Mouse (Mus musculus) limb, embryonic 12.5 days (tissue): ENCODE measurements around the gene Enox1. TPM values are rescaled to one million over a fixed set of nuclear protein-coding genes. Genes with fewer than 3 reads are reported as not detected.

Source experiments
- ATAC-seq: fragments of 200-750 bp; cut with Nextera tagmentation; 2 replicates; pipeline ENCODE4 v1.8.0; 2017; ENCODE audit warnings: low read depth, moderate TSS enrichment; ENCODE audit not compliant: insufficient number of reproducible peaks, insufficient read depth, low FRiP score, low TSS enrichment
- H3K27ac ChIP-seq: fragments of 300-500 bp; sonication (generic); 2 replicates; pipeline ENCODE4 v1.5.1; 2016; ENCODE audit warnings: mild to moderate bottlenecking, moderate library complexity
- H3K27me3 ChIP-seq: fragments of 300-500 bp; sonication (generic); 2 replicates; pipeline ENCODE4 v1.6.1; 2016; ENCODE audit warnings: mild to moderate bottlenecking, moderate library complexity
- H3K36me3 ChIP-seq: fragments of 300-500 bp; sonication (generic); 2 replicates; pipeline ENCODE4 v1.6.1; 2016; ENCODE audit warnings: mild to moderate bottlenecking, moderate library complexity
- H3K4me1 ChIP-seq: fragments of 300-500 bp; sonication (generic); replicated peaks from 2 replicates; pipeline ENCODE4 v1.6.1; 2016
- H3K4me2 ChIP-seq: fragments of 300-500 bp; sonication (generic); 2 replicates; pipeline ENCODE4 v1.6.1; 2016; ENCODE audit warnings: mild to moderate bottlenecking, moderate library complexity
- H3K4me3 ChIP-seq: fragments of 300-500 bp; sonication (generic); replicated peaks from 2 replicates; pipeline ENCODE4 v1.5.1; 2016; ENCODE audit warnings: mild to moderate bottlenecking
- H3K9ac ChIP-seq: fragments of 300-500 bp; sonication (generic); replicated peaks from 2 replicates; pipeline ENCODE4 v1.6.1; 2016; ENCODE audit warnings: mild to moderate bottlenecking, moderate library complexity
- H3K9me3 ChIP-seq: fragments of 300-500 bp; sonication (generic); 2 replicates; pipeline ENCODE4 v1.6.1; 2016; ENCODE audit warnings: mild to moderate bottlenecking, moderate library complexity
- WGBS: fragments of 180-500 bp; shearing (Covaris S2); methylation state at CpG from one replicate; pipeline ENCODE4 v1.1.7; 2016; 5-methylcytosine and 5-hydroxymethylcytosine counted together
- polyA plus RNA-seq: library from polyadenylated mRNA; unstranded; fragments of >200 nt; fragmentation: Nextera tagmentation; extraction: Ambion mirVana; gene quantifications from 2 replicates; pipeline ENCODE4 v1.2.1, GENCODE M21; 2016

The Enox1 gene
- polyA plus RNA-seq, 1 experiment from 2014 or later = 12.9 TPM

DNA sequence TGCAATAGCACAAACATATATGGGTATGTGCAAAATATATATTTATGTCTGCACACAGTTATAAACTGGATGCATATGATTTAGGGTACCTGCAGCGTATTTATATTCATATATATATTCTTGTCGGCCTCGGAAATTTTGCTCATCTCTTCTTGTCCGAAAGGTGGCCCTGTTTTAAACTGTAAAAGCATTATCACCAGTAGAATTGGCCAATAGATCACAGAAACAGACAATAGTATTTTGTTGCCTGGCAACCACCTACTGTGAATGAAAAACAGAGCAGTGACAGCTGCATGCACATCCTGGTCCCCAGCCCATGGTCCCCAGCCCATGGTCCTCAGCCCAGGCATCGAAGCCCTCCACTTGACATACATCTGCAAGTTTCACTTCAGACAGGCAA lies 2.8 kb downstream of the Enox1 start:
- Histone ChIP-seq H3K27me3 (peaks cover 20% of the 10 kb centered on the region; the same call in 1 of the 2 replicates), H3K4me1 (peaks cover 20% of the 10 kb centered on the region), H3K4me3 (no peak overlapping the region), H3K9ac (no peak overlapping the region), H3K36me3 (no peaks in the 10 kb centered on the region), H3K4me2 (no peak overlapping the region), H3K9me3 (no peaks in the 10 kb centered on the region), H3K27ac (no peak overlapping the region)
- ATAC-seq = no peak
- whole genome bisulfite sequencing = 78% methylated on average over 5 of the region's 5 CpGs

DNA sequence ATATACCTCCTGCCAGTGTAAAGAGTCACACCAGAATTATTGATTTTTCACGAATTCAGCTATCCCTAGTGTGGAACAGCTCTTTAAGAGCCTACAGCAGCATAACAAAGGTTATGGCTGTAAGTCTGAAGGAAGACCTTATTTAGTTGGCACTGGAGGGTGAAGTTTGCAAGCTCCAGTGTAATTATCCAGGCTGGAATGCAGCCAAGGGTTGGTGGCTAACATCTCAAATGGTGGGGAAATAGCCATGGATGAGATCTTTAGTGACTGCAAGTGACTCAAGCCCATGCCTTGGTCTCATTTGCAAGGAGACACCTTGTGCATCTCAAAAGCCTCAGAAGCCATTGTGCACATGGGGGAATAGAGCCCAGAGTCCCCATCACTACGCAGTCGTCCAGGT lies 5.9 kb downstream of the Enox1 start:
- Histone ChIP-seq H3K27ac (no peak overlapping the region), H3K27me3 (peaks cover 5% of the 10 kb centered on the region; the same call in 1 of the 2 replicates), H3K4me3 (no peak overlapping the region), H3K4me1 (peaks cover 8% of the 10 kb centered on the region), H3K9ac (no peak overlapping the region), H3K36me3 (no peaks in the 10 kb centered on the region), H3K9me3 (no peaks in the 10 kb centered on the region), H3K4me2 (no peak overlapping the region)
- 87% methylated on average over 3 of the region's 3 CpGs for WGBS
- ATAC-seq = no peak

DNA sequence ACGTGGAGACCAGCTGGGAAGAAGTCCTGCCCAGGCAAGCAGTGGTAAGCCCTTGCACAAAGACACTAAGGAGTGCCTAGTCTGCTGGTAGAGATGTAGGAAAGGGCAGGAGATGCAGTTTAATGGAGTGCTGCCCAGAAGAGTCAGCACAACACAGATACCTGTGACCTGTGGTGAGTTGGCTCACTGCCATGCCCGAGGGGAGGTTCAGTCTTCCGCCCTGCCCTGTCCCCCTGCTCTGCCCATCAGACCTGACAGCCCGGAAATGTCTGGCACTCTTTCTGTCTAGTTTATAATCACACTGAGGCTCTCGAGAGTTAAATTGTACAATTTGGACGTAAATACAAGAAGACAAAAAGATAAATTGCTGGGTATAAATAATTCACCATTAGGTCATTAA lies 7.8 kb downstream of the Enox1 start:
- Histone ChIP-seq H3K4me2 (no peak overlapping the region), H3K4me3 (no peak overlapping the region), H3K27ac (no peak overlapping the region), H3K9me3 (no peaks in the 10 kb centered on the region), H3K4me1 (peaks cover 6% of the 10 kb centered on the region), H3K27me3 (peaks cover 5% of the 10 kb centered on the region; the same call in 1 of the 2 replicates), H3K9ac (no peak overlapping the region), H3K36me3 (no peaks in the 10 kb centered on the region)
- no peak for ATAC-seq
- WGBS = 83% methylated on average over 6 of the region's 6 CpGs

DNA sequence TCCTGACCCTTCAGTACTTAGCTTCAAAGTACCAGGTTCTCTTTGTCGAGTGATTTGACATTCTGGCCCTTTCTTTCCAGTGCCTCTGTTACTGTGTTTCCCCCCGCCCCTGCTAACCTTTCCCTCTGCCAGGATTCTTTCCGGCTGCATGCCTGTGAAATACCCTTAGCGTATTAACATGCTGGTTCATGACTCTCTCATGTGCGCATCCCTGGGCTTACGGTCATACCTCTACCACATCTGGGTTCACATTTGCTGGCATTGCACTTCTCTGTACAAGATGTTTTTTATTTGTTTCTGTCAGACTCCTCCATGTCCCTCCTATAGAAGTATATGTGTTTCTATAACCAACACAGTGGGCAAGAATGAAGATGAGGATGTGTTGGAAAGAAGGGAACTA lies 11.6 kb downstream of the Enox1 start:
- no peak overlapping the region for H3K4me2 ChIP-seq
- 92% methylated on average over 6 of the region's 6 CpGs for WGBS
- ATAC-seq = no peak
- no peak overlapping the region for H3K9ac ChIP-seq
- H3K36me3 ChIP-seq = no peaks in the 10 kb centered on the region
- no peak overlapping the region for H3K27ac ChIP-seq
- H3K4me3 ChIP-seq = no peak overlapping the region
- H3K27me3 ChIP-seq = no peaks in the 10 kb centered on the region
- no peaks in the 10 kb centered on the region for H3K4me1 ChIP-seq
- H3K9me3 ChIP-seq = no peaks in the 10 kb centered on the region

- Histone ChIP-seq H3K4me1 (peaks cover 4% of the 10 kb centered on the region; the same call in 1 of the 2 replicates), H3K4me2 (no peak overlapping the region)
- no peak for ATAC-seq
These were observed 17.9 kb downstream of the Enox1 start for GRCm38 (mm10) chr14:77174491-77174890.

GRCm38 (mm10) chr14:77174931-77175330 lies 18.4 kb downstream of the Enox1 start:
- no peak overlapping the region for H3K4me3 ChIP-seq
- no peak overlapping the region for H3K9ac ChIP-seq
- no peaks in the 10 kb centered on the region for H3K36me3 ChIP-seq
- H3K27me3 ChIP-seq = no peaks in the 10 kb centered on the region
- H3K4me1 ChIP-seq = peaks cover 4% of the 10 kb centered on the region; the same call in 1 of the 2 replicates
- H3K27ac ChIP-seq = no peak overlapping the region
- H3K4me2 ChIP-seq = no peak overlapping the region
- no peak for ATAC-seq
- no peaks in the 10 kb centered on the region for H3K9me3 ChIP-seq
- WGBS = 91% methylated on average over 9 of the region's 9 CpGs

More at GRCm38 (mm10) chr14:77174491-77174890, 17.9 kb downstream of the Enox1 start:
- Histone ChIP-seq H3K9ac (no peak overlapping the region), H3K27ac (no peak overlapping the region), H3K9me3 (no peaks in the 10 kb centered on the region), H3K4me3 (no peak overlapping the region), H3K36me3 (no peaks in the 10 kb centered on the region), H3K27me3 (no peaks in the 10 kb centered on the region)
- 64% methylated on average over 15 of the region's 15 CpGs for WGBS

GRCm38 (mm10) chr14:77180241-77180640 lies 23.7 kb downstream of the Enox1 start:
- H3K4me1 ChIP-seq = 0 out of 2 replicates have a peak, but pooled peaks cover 8% of the 10 kb centered on the region
- 79% methylated on average over 7 of the region's 7 CpGs for WGBS
- no peak overlapping the region for H3K4me2 ChIP-seq
- no peak overlapping the region for H3K4me3 ChIP-seq
- no peak overlapping the region for H3K9ac ChIP-seq
- no peaks in the 10 kb centered on the region for H3K36me3 ChIP-seq
- no peaks in the 10 kb centered on the region for H3K9me3 ChIP-seq
- no peak for ATAC-seq
- no peaks in the 10 kb centered on the region for H3K27me3 ChIP-seq
- H3K27ac ChIP-seq = no peak overlapping the region

DNA sequence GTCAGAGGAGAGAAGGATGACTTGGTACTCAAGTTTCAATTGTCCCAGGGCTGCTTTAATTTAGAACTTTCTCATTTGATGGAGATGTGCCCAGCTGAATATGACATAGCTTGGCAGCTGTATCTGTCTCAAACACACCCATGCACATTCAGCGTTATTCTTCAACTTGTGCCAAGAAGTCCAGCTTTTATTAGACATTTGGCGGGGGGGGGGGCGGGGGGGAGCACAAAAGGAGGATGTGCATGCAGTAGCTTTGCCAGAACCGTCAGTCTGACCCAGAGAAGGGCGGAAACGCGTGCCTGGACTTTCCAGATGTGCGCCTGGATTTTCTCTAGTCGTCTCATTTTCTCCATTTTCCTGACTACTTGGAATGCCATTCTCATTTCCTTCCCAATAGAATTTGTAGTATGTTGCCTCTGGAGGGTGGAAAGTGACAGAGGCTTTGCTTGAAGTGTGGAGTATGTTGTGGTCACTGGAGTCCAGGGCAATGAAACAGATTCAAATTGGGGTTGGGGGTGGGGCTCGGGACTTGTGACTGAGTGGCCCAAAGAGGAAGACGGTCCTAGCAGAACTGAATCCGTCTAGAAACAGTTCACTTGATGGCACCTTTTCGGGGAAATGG lies 24.3 kb downstream of the Enox1 start:
- Histone ChIP-seq H3K9ac (no peak overlapping the region), H3K9me3 (no peaks in the 10 kb centered on the region), H3K36me3 (no peaks in the 10 kb centered on the region), H3K4me1 (0 out of 2 replicates have a peak, but pooled peaks cover 8% of the 10 kb centered on the region), H3K27me3 (no peaks in the 10 kb centered on the region), H3K4me2 (no peak overlapping the region), H3K4me3 (no peak overlapping the region), H3K27ac (no peak overlapping the region)
- WGBS = 60% methylated on average over 13 of the region's 13 CpGs
- no peak for ATAC-seq

DNA sequence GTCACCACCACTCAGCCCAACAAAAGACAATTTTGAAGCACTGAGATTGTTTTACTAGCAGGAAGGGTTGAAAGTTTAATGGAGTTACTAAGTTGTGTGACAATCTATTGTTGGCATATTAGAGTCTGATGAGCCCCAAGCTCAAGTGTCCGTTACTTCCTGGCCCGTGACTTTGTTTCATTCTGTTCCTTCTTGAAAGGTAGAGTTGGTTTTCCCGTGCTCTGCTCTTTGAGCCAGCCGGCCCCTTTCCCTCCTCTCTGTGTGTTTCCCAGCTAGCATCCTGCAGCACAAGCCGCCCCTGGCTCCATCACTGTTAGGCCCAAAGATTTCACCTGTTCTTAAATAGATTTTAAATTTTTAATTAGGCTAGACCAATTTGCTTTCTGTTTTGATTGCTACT lies 26.9 kb downstream of the Enox1 start:
- H3K9me3 ChIP-seq = no peaks in the 10 kb centered on the region
- no peaks in the 10 kb centered on the region for H3K27me3 ChIP-seq
- no peak overlapping the region for H3K4me3 ChIP-seq
- 0 out of 2 replicates have a peak, but pooled peaks cover 8% of the 10 kb centered on the region for H3K4me1 ChIP-seq
- H3K27ac ChIP-seq = no peak overlapping the region
- no peaks in the 10 kb centered on the region for H3K36me3 ChIP-seq
- ATAC-seq = no peak
- H3K9ac ChIP-seq = no peak overlapping the region
- no peak overlapping the region for H3K4me2 ChIP-seq
- WGBS = 91% methylated on average over 5 of the region's 5 CpGs

DNA sequence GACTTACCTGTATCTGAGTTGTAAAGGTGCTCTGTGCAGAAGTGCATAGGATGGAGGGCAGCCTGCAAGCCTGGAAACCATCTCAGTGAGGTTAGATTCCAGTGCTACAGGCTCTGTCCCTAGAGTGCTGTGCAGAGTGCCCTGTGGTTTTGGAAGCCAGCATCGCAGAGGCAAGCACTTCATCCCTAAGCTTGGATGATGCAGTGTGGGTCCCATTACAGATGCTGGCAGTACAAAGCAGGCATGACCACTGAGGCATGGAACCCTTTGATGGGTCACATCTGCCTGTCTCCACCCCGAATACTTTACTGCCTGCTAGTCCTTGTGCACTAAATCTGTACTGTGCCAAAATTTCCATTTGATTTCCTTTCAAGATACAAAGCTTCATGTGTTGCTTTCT lies 33.6 kb downstream of the Enox1 start:
- no peaks in the 10 kb centered on the region for H3K27me3 ChIP-seq
- ATAC-seq = no peak
- no peak overlapping the region for H3K4me2 ChIP-seq
- 77% methylated on average over 2 of the region's 2 CpGs for WGBS
- no peak overlapping the region for H3K4me3 ChIP-seq
- no peaks in the 10 kb centered on the region for H3K36me3 ChIP-seq
- no peaks in the 10 kb centered on the region for H3K4me1 ChIP-seq
- H3K9me3 ChIP-seq = no peaks in the 10 kb centered on the region
- H3K27ac ChIP-seq = no peak overlapping the region
- H3K9ac ChIP-seq = no peak overlapping the region

- Histone ChIP-seq H3K4me2 (no peak overlapping the region), H3K4me1 (no peaks in the 10 kb centered on the region), H3K27me3 (no peaks in the 10 kb centered on the region), H3K27ac (no peak overlapping the region), H3K4me3 (no peak overlapping the region), H3K36me3 (no peaks in the 10 kb centered on the region), H3K9me3 (no peaks in the 10 kb centered on the region), H3K9ac (no peak overlapping the region)
- WGBS = 50% methylated on average over 18 of the region's 18 CpGs
- no peak for ATAC-seq
These were observed 38.9 kb downstream of the Enox1 start for GRCm38 (mm10) chr14:77195314-77196020.
